Mouse (Mus musculus) right cerebral cortex, adult 2 months (tissue): Measurements from ENCODE around the gene Fam71d.

Source experiments
- DNase-seq, 2 experiments: peaks; one replicate each; pipeline ENCODE4 v3.0.0; 2021 to 2022; ENCODE audit warnings: low spot score in 2 of 2

Gene Fam71d

GRCm38 (mm10) chr12:78773211-78773610, 81.9 kb downstream of the Fam71d start:
- no peak for DNase-seq

DNA sequence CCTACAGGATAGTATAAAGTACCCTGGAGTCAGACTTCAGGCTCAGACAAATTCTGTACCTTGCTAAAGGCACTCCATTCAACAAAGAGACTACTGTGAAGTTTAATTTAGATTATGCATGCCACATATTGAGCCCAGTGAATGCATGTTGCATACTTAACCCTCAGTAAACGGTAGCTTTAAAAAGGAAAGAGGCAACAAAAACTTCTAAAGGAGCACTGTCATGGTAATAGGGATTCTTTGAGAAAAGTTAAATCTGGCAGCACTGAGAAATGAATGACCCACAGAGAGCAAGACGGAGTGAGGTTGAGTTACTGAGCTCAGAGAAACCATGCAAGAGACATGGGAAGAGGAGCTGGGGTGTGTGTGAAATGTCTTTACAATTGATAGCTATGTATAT, 86.6 kb downstream of the Fam71d start:
- no peak for DNase-seq

DNA sequence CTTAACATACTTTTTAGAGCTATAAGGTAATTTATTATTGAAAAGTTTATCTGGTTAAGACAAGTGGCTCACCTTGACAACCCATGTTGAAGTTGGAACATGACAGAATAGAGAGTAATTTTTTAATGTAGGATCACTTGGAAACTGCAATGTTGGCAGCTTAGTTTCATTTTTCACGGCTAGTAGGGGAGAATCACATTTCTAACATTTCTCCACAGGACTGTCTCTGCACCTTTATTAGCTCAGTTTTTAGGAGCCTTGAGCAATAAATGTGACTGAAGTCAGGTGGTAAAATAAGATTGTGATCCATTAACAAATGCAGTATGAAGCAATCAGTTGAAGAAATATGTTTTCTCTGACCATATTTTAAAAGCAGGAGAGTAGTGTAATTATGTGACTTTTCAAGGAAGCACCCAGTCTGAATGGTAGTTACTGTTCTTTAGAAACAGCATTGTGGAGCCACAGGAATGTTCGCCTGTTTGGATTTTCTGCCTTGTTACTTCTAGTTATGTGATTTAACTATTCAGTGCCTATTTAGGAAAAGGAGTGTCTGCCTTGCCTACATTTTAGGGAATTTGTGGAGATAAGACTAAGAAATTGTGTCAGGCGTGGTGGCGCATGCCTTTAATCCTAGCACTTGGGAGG, 87.2 kb downstream of the Fam71d start:
- DNase-seq = no peak
